Mouse (Mus musculus) myocyte (in vitro differentiated cells): ENCODE measurements around the gene Pifo. TPM values are rescaled to one million over a fixed set of nuclear protein-coding genes. Genes with fewer than 3 reads are reported as not detected.
A peak's percentile ranks its signal among the peaks of the same experiment; 100 is the strongest.
"Not testable (repeated sequence)": the region's sequence is repeated elsewhere in the genome, so short reads cannot be mapped to it uniquely, and the experiment has no call there.

Experiments used
- H3K27me3 ChIP-seq: one replicate; pipeline ENCODE4 v1.6.1; 2011; ENCODE audit not compliant: control insufficient read depth, insufficient read depth, insufficient read length
- H3K36me3 ChIP-seq: one replicate; pipeline ENCODE4 v1.6.1; 2011; ENCODE audit not compliant: control insufficient read depth, insufficient read depth
- H3K4me2 ChIP-seq: one replicate; pipeline ENCODE4 v1.6.1; 2011; ENCODE audit warnings: low read depth, control low read depth
- H3K4me3 ChIP-seq: one replicate; pipeline ENCODE4 v1.5.1; 2011; ENCODE audit warnings: mild to moderate bottlenecking, control low read depth, moderate library complexity
- H3K79me2 ChIP-seq: one replicate; pipeline ENCODE4 v1.6.1; 2011; ENCODE audit not compliant: control insufficient read depth, insufficient read depth
- H3ac ChIP-seq: one replicate; pipeline ENCODE4 v1.6.1; 2011; ENCODE audit not compliant: control insufficient read depth, insufficient read length
- CEBPB ChIP-seq: IDR thresholded peaks from 2 replicates; pipeline ENCODE4 v1.6.1; 2011; ENCODE audit warnings: mild to moderate bottlenecking, moderate library complexity; ENCODE audit not compliant: poor library complexity, insufficient read depth, severe bottlenecking
- E2F4 ChIP-seq: IDR thresholded peaks from one replicate; pipeline ENCODE4 v1.6.1; 2011; ENCODE audit warnings: mild to moderate bottlenecking, control low read depth, moderate library complexity; ENCODE audit not compliant: insufficient read depth
- MAX ChIP-seq: IDR thresholded peaks from one replicate; pipeline ENCODE4 v1.6.1; 2011; ENCODE audit warnings: low read depth, mild to moderate bottlenecking, control low read depth
- MYOD1 ChIP-seq, 3 experiments: IDR thresholded peaks; one replicate each; pipeline ENCODE4 v1.6.1; 2011; ENCODE audit warnings: control low read depth in 2 of 3, low read depth in 2 of 3, mild to moderate bottlenecking in 2 of 3, moderate library complexity in 1 of 3; ENCODE audit not compliant: insufficient read length in 2 of 3, control insufficient read depth in 1 of 3
- MYOG ChIP-seq, 3 experiments: IDR thresholded peaks; one replicate each; pipeline ENCODE4 v1.6.1; 2011; ENCODE audit warnings: control low read depth in 2 of 3, low read depth in 2 of 3, mild to moderate bottlenecking in 2 of 3; ENCODE audit not compliant: insufficient read length in 2 of 3, control insufficient read depth in 1 of 3, insufficient read depth in 1 of 3
- POLR2A ChIP-seq: IDR thresholded peaks from one replicate; pipeline ENCODE4 v1.6.1; 2011; ENCODE audit warnings: low read depth, mild to moderate bottlenecking, control low read depth, moderate library complexity; ENCODE audit not compliant: insufficient read length
- POLR2AphosphoS2 ChIP-seq: IDR thresholded peaks from one replicate; pipeline ENCODE4 v1.6.1; 2011; ENCODE audit warnings: low read depth, control low read depth; ENCODE audit not compliant: insufficient read length
- REST ChIP-seq: IDR thresholded peaks from one replicate; pipeline ENCODE4 v1.6.1; 2011; ENCODE audit warnings: mild to moderate bottlenecking, control low read depth, moderate library complexity; ENCODE audit not compliant: insufficient read depth, insufficient read length
- SRF ChIP-seq: IDR thresholded peaks from one replicate; pipeline ENCODE4 v1.6.1; 2011; ENCODE audit warnings: low read depth; ENCODE audit not compliant: control insufficient read depth, insufficient read length
- TCF12 ChIP-seq: IDR thresholded peaks from one replicate; pipeline ENCODE4 v1.6.1; 2011; ENCODE audit warnings: mild to moderate bottlenecking, control low read depth; ENCODE audit not compliant: poor library complexity, insufficient read depth, severe bottlenecking
- TCF3 ChIP-seq: IDR thresholded peaks from one replicate; pipeline ENCODE4 v1.6.1; 2011; ENCODE audit warnings: low read depth, control low read depth; ENCODE audit not compliant: insufficient read length
- USF1 ChIP-seq: IDR thresholded peaks from one replicate; pipeline ENCODE4 v1.6.1; 2011; ENCODE audit warnings: low read depth, mild to moderate bottlenecking, control low read depth, moderate library complexity
- polyA plus RNA-seq: library from polyadenylated mRNA; unstranded; fragments of >200 nt; fragmentation: generic; extraction: Trizol; gene quantifications from one replicate; pipeline ENCODE4 v1.2.1, GENCODE M21; 2012; ENCODE audit warnings: missing spikeins

Gene Pifo
- polyA plus RNA-seq, 1 experiment: not detected

GRCm38 (mm10) chr3:105991653-105992283, 22.7 kb downstream of the Pifo start:
- no peaks in the 10 kb centered on the region for H3K79me2 ChIP-seq
- H3K4me2 ChIP-seq: no peak overlapping the region
- no peaks in the 10 kb centered on the region for H3K36me3 ChIP-seq
- TF ChIP-seq REST (no peak), MYOG (IDR thresholded peaks at IDR 0.05; ENCODE audit: control insufficient read depth in 1 of 3, insufficient read depth in 1 of 3, insufficient read length in 2 of 3, low read depth in 2 of 3) (no peak), SRF (no peak), POLR2AphosphoS2 (no peak), TCF12 (no peak), MAX (no peak), MYOD1 (IDR thresholded peaks at IDR 0.05; ENCODE audit: control insufficient read depth in 1 of 3, insufficient read length in 2 of 3, low read depth in 2 of 3) (no peak), POLR2A (no peak), CEBPB (no peak), E2F4 (no peak), TCF3 (no peak), USF1 (no peak)
- H3ac ChIP-seq: no peak overlapping the region
- no peaks in the 10 kb centered on the region for H3K27me3 ChIP-seq
- no peak overlapping the region for H3K4me3 ChIP-seq

DNA sequence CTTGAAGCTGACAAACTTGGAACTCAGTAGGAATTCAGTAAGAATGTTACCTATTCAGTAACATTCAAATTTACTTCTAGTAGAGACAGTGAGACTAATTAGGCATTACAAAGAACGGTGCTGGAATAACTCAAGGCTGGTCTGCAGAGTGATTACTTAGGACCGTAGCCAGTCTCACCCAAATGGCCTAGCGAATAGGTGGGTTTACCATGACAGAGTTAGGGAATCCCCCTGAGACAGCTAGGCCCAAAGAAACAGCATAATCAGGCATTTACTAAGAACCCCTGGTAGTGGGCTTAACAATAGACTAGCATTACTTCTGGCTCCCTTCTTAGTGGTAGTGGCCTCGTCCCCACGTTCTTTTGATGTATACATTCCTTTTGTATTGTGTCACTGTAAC, 24.8 kb downstream of the Pifo start:
- H3K4me3 ChIP-seq, H3K36me3 ChIP-seq, H3K79me2 ChIP-seq, H3K27me3 ChIP-seq, H3K4me2 ChIP-seq, H3ac ChIP-seq: not testable (repeated sequence)

DNA sequence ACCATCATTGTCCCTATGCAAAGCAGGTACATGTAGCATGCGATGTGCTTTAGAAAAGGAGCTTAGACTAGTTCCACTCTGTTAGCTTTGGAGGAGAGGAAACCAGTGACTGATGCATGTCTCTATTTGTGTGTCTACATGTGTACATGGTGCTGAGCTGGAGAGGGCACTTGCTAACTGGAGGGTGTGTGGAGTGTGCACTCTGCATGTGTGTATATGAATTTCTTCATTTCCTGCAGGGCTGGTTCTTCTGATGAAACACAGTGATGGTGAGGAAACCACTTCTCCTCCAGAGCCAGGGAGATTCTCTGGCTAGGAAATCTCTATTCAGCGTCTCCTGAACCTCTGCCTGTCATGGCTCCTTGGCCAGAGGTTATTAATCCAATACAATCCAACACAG, 40.3 kb downstream of the Pifo start:
- H3K27me3 ChIP-seq: no peaks in the 10 kb centered on the region
- H3K79me2 ChIP-seq: no peaks in the 10 kb centered on the region
- peaks cover 7% of the 10 kb centered on the region for H3K36me3 ChIP-seq
- no peak overlapping the region for H3K4me2 ChIP-seq
- no peak overlapping the region for H3K4me3 ChIP-seq
- no peak overlapping the region for H3ac ChIP-seq
- TF ChIP-seq E2F4 (no peak), POLR2A (no peak), TCF12 (no peak)

- no peak within 1 kb of the TSS for H3K4me2 ChIP-seq
- H3ac ChIP-seq: no peak within 1 kb of the TSS
- TF ChIP-seq TCF12: no peak
- peak; percentile 8 for TF ChIP-seq POLR2AphosphoS2
- no peaks in the 10 kb centered on the region for H3K27me3 ChIP-seq
- H3K4me3 ChIP-seq: no peak within 1 kb of the TSS
- H3K79me2 ChIP-seq: no peaks in the 10 kb centered on the region
- H3K36me3 ChIP-seq: peaks cover 13% of the 10 kb centered on the region
Measured at GRCm38 (mm10) chr3:105973411-105973810, 41.0 kb downstream of the Pifo start, which contains the start of gene Ovgp1. Ovgp1 (plus strand) TSS chr3:105973711.

GRCm38 (mm10) chr3:105971831-105972446, 42.5 kb downstream of the Pifo start:
- no peak overlapping the region for H3K4me2 ChIP-seq
- no peak overlapping the region for H3K4me3 ChIP-seq
- H3K27me3 ChIP-seq: no peaks in the 10 kb centered on the region
- peaks cover 27% of the 10 kb centered on the region for H3K36me3 ChIP-seq
- no peak for TF ChIP-seq TCF12
- no peak for TF ChIP-seq CEBPB
- H3K79me2 ChIP-seq: no peaks in the 10 kb centered on the region
- no peak overlapping the region for H3ac ChIP-seq

DNA sequence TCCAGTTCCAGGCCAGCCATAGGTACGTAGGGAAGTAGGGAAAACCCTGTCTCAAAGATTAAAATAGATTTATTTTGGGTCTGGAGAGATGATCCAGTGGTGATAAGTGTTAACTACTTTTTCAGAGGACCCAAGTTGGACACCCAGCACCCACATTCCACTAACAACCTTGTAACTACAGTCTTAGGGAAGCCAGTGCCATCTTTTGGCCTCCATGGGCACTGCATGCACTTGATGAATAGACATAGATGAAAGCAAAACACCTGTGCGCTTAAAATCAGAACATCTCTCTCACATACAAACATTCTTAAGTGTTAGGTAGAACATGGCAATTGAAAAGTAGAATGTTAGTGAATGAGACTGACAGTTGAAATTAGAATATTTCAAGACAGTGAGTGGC, 53.7 kb downstream of the Pifo start:
- Histone ChIP-seq H3K36me3 (peaks cover 39% of the 10 kb centered on the region), H3K4me3 (peak overlapping the region; percentile 63)

More for the DNA sequence above, 53.7 kb downstream of the Pifo start:
- Histone ChIP-seq H3K4me2 (peak overlapping the region; percentile 82), H3K79me2 (peaks cover 65% of the 10 kb centered on the region), H3ac (no peak overlapping the region), H3K27me3 (no peaks in the 10 kb centered on the region)
- TF ChIP-seq SRF (no peak), TCF3 (no peak), E2F4 (no peak), REST (no peak), POLR2A (no peak), POLR2AphosphoS2 (no peak), USF1 (no peak), MAX (no peak), MYOD1 (IDR thresholded peaks at IDR 0.05; ENCODE audit: control insufficient read depth in 1 of 3, insufficient read length in 2 of 3, low read depth in 2 of 3) (no peak), MYOG (IDR thresholded peaks at IDR 0.05; ENCODE audit: control insufficient read depth in 1 of 3, insufficient read depth in 1 of 3, insufficient read length in 2 of 3, low read depth in 2 of 3) (no peak), CEBPB (no peak)
